ENCODE assay signal across 9 mouse cellular contexts in genomic region chr1:35935099-35935651, GRCm38 (mm10).
DNase-seq lines count a peak whose midpoint lies in the region; TF ChIP-seq lines count a peak whose summit lies in the region.
"Had no signal": no experiment of that assay in that cellular context is flagged by ENCODE, and none has a peak within 500 bp of the region (broad histone marks: within the 10 kb centered on the region; RNA-seq: fewer than 3 reads in every experiment).

No protein-coding gene starts in this region.

- TF ChIP-seq CTCF in layer of hippocampus, adult 2 months (conservative IDR thresholded peaks at IDR 0.05): no peak

- DNase-seq in layer of hippocampus, adult 2 months (ENCODE audit: low spot score in 2 of 2): peak; percentile 26 to 48
- no peak for DNase-seq in layer of hippocampus, adult 9-10 months (ENCODE audit: low spot score)
- DNase-seq in forelimb bud, embryonic 11.5 days (ENCODE audit: low read depth, low spot score): peak; percentile 50
- peak; percentile 80 for DNase-seq in heart, postnatal 4 days
- DNase-seq in naive thymus-derived CD4-positive, alpha-beta T cell, adult 2 months (ENCODE audit: low read depth): peak; percentile 24
- no peak for DNase-seq in embryo, embryonic 11 days
- no peak for DNase-seq in neural tube, embryonic 10.5 days (ENCODE audit: extremely low spot score, low spot score)
- DNase-seq in kidney, postnatal 25 days: no peak

- H3K4me3 ChIP-seq in layer of hippocampus, adult 2 months: no peak overlapping the region
- H3K4me3 ChIP-seq: neural tube, embryonic 12.5 days had no signal

- H3K27ac ChIP-seq in layer of hippocampus, adult 2 months: no peak overlapping the region
- H3K27ac ChIP-seq: neural tube, embryonic 12.5 days had no signal

Comparison
In these comparisons a context has a peak if more than half of its experiments do, and no peak if none do; other contexts are left out.
1. DNase-seq: peak in layer of hippocampus, adult 2 months (2 of 2), forelimb bud, embryonic 11.5 days (single experiment), heart, postnatal 4 days (single experiment) and naive thymus-derived CD4-positive, alpha-beta T cell, adult 2 months (single experiment); none in layer of hippocampus, adult 9-10 months (single experiment), embryo, embryonic 11 days (single experiment), neural tube, embryonic 10.5 days (single experiment) and kidney, postnatal 25 days (0 of 2).